Mouse (Mus musculus) thymus, postnatal 36 days (tissue): ENCODE data around the gene Ncmap.

ENCODE experiments used
- DNase-seq, 2 experiments: peaks; one replicate each; pipeline ENCODE4 v3.0.0; 2022; ENCODE audit warnings: mixed read lengths in 2 of 2

Gene Ncmap

DNA sequence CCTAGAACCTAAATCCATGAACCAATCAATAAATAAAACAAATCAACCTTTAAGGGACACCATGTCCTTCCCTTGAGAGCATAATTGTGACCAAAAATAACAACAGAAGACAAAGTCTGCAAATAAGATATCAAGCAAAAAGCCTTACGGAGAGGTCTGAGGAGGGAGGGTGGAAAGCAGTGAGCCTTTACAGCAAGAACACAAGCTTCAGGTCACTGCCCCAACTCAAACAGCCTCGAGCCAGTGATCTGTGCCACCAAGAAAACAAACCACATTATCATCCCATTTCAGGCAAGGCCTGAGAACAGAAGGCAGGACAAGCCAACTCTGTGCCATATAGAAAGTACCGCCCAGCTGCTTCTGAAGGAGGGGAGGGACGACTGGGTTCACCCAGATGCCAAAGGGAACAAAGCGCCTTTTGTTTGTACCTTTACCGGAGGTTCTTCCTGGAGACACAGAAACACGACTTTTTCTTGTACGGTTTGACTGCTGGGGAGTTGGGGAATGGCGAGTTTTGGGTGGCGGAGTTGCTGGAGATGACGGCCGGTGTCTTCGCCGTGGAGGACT is 60.6 kb downstream of the Ncmap start:
- DNase-seq = no peak

DNA sequence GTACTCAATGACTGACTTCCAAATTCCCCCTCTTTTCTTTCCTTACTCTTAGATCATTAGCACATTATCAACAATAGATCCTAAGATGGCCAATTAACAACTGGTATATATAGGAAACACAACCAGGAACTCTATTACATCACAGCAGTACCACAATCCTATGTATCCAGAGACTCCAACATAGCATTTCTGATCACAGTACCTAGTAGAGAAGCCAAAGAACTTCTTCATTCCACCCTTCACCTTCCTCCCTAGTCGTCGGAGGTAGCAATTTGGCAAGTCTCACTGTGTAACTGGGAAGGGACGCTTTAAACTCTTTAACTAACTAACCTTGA is 62.0 kb downstream of the Ncmap start:
- DNase-seq = no peak

DNA sequence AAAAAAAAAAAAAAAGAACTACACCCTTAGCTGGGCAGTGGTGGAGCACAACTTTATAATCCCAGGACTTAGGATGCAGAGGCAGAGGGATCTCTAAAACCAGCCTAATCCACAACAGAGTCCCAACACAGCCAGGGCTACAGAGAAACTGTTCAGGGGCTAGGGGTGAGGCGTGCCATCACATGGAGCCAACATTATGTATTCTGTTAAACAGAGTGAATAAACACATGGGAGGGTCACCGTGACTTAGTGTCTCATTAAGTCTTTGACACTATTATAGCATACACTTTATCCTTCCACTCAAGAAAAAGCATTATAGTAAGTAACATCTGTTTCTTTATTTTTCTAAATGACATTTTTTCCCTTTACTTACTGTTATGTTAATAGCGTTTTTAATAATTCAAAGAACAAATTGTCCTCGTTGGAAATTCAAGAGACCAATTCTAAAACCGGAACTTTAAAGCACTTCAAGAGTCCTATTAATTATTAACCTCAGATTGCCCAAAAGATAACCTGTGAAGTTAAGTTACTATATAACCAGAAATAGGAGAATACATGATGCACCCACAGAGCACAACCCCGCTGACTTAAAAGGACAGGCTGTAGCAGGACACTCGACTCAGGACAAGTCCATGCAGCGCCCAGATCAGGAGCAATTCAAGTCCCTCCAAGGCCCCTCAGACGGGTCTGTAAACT is 62.6 kb downstream of the Ncmap start:
- DNase-seq = no peak

DNA sequence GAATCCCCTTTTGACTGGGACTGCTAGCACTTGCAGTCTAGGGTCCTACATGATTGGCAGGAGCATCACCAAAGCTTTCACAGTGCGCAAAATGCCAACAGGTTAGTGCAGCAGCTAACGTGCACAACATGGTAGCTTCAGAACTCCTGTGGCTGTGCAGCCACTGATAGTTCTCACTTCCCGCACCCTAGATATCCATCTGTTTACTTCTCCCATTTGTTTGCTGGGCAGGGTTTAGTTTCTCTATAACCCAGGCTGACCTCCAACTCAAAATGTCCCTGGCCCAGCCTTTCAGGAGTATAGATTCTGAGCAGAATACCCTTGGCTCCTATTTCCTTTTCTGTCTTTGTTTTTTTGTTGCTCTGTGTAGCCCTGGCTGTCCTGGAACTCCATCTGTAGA is 71.6 kb downstream of the Ncmap start:
- no peak for DNase-seq

DNA sequence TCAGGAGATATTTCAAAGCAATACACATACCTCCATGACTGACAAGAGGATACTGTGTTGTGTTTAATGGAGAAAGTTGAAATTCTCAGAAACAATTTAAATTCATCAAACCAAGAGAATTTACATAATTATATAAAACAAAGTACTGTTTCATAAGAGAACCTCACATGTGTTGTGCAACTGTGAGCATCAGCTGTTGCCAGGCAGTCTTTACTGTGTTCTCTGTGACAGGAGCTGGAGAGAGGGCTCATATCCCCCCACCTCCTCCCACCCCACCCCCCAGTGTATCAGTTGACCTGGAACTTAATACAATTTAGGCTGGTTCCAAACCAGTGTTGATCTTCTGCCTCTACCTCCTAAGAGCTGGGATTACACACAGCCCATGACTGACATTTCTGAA is 72.0 kb downstream of the Ncmap start:
- DNase-seq = no peak

DNA sequence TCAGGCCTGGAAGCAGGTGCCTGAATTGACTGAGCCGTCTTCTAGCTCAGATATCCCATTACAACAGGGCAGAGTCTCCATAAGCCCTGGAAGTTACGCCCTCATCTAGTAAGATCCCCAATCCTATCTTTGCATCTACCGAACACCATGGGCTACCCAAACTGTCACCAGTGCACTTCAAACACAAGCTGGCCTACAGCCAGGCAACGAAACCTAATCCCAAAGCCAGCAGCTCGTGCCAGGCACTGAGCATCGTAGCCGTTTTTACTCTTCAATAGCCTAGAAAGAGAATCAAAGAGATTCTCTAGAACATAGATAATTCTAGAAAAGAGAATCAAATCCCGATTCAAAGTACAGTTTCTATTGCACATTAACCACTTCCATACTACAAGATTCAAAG is 75.0 kb downstream of the Ncmap start:
- no peak for DNase-seq
